Mouse (Mus musculus) CH12.LX (cell line): ENCODE measurements at regions not wholly inside any gene's neighbourhood (a gene's known extent, or its start where the extent isn't known, plus 50 kb on each side); places are given as distances from the start of the nearest gene placed in this dataset.

ENCODE experiments used
- DNase-seq: peaks from one replicate; pipeline ENCODE4 v3.0.0-alpha.2; 2013; ENCODE audit errors: extremely low read depth
- H3K27ac ChIP-seq: 2 replicates; pipeline ENCODE4 v1.5.1; 2012; ENCODE audit warnings: low read depth, mild to moderate bottlenecking, control low read depth, moderate library complexity; ENCODE audit not compliant: insufficient read depth
- H3K27me3 ChIP-seq: replicated peaks from 2 replicates; pipeline ENCODE3; 2012; ENCODE audit warnings: inconsistent platforms
- H3K36me3 ChIP-seq, 2 experiments: replicated peaks in 1 of 2; 2 replicates each; pipeline versions ENCODE3 to v1.6.1; 2012; ENCODE audit warnings: inconsistent platforms in 1 of 2, low read length in 1 of 2, mild to moderate bottlenecking in 1 of 2, mixed read lengths in 1 of 2, moderate library complexity in 1 of 2; ENCODE audit not compliant: control insufficient read depth in 1 of 2, insufficient read depth in 1 of 2
- H3K4me1 ChIP-seq, 2 experiments: 2 replicates each; pipeline ENCODE4 v1.6.1; 2012; ENCODE audit warnings: inconsistent platforms in 1 of 2, moderate library complexity in 1 of 2; ENCODE audit not compliant: insufficient read depth in 2 of 2, control insufficient read depth in 1 of 2
- H3K4me2 ChIP-seq: 2 replicates; pipeline ENCODE4 v1.6.1; 2012; ENCODE audit warnings: low read depth, mild to moderate bottlenecking, control low read depth; ENCODE audit not compliant: poor library complexity, insufficient read depth, severe bottlenecking
- H3K4me3 ChIP-seq, 3 experiments: fragments of 150-350 bp in 1 of 3; sonication (generic) in 1 of 3; replicated peaks in 1 of 3; 2 replicates each; pipeline versions ENCODE3 to v1.5.1; 2011 to 2012; ENCODE audit warnings: low read depth in 2 of 3, low read length in 2 of 3, mild to moderate bottlenecking in 2 of 3, moderate library complexity in 2 of 3, control low read depth in 1 of 3, improper control_type of control experiment in 1 of 3, inconsistent platforms in 1 of 3, mixed read lengths in 1 of 3; ENCODE audit not compliant: poor library complexity in 1 of 3
- H3K79me2 ChIP-seq: replicated peaks from 2 replicates; pipeline ENCODE4 v1.6.1; 2012; ENCODE audit warnings: mild to moderate bottlenecking, moderate library complexity; ENCODE audit not compliant: control insufficient read depth, poor library complexity, insufficient read depth, severe bottlenecking; ENCODE audit errors: extremely low read depth
- H3K9ac ChIP-seq: 2 replicates; pipeline ENCODE4 v1.6.1; 2012; ENCODE audit warnings: low read depth, mild to moderate bottlenecking, control low read depth, moderate library complexity; ENCODE audit not compliant: insufficient read depth
- H3K9me3 ChIP-seq: replicated peaks from 2 replicates; pipeline ENCODE3; 2012; ENCODE audit warnings: low read length, inconsistent platforms, mixed read lengths
- CTCF ChIP-seq, 2 experiments: IDR thresholded peaks in 1 of 2; conservative IDR thresholded peaks in 1 of 2; 2 replicates each; pipeline ENCODE4 v1.5.1; 2011 to 2012; ENCODE audit warnings: low read depth in 2 of 2, low read length in 2 of 2, improper control_type of control experiment in 1 of 2, inconsistent platforms in 1 of 2, mild to moderate bottlenecking in 1 of 2, moderate library complexity in 1 of 2
- EP300 ChIP-seq: IDR thresholded peaks from 2 replicates; pipeline ENCODE4 v1.6.1; 2011; ENCODE audit warnings: low read length, improper control_type of control experiment
- GABPA ChIP-seq: IDR thresholded peaks from 2 replicates; pipeline ENCODE4 v1.6.1; 2012; ENCODE audit warnings: low read depth, low read length, improper control_type of control experiment, inconsistent platforms; ENCODE audit not compliant: insufficient replicate concordance
- MXI1 ChIP-seq: IDR thresholded peaks from 2 replicates; pipeline ENCODE4 v1.6.1; 2011; ENCODE audit warnings: mild to moderate bottlenecking, low read depth, low read length, improper control_type of control experiment
- MYC ChIP-seq: IDR thresholded peaks from 2 replicates; pipeline ENCODE4 v1.6.1; 2011; ENCODE audit warnings: low read depth, mild to moderate bottlenecking, improper control_type of control experiment, low read length
- PAX5 ChIP-seq: IDR thresholded peaks from 2 replicates; pipeline ENCODE4 v1.6.1; 2012; ENCODE audit warnings: low read length, inconsistent platforms, mixed read lengths
- POLR2A ChIP-seq: IDR thresholded peaks from 2 replicates; pipeline ENCODE4 v1.6.1; 2011; ENCODE audit warnings: low read depth, mild to moderate bottlenecking, improper control_type of control experiment, low read length
- POLR2AphosphoS2 ChIP-seq: IDR thresholded peaks from 2 replicates; pipeline ENCODE4 v1.6.1; 2011; ENCODE audit warnings: low read depth, low read length, improper control_type of control experiment
- RAD21 ChIP-seq: IDR thresholded peaks from 2 replicates; pipeline ENCODE4 v1.6.1; 2011; ENCODE audit warnings: low read depth, mild to moderate bottlenecking, low read length, improper control_type of control experiment, moderate library complexity
- SIN3A ChIP-seq: IDR thresholded peaks from 2 replicates; pipeline ENCODE4 v1.6.1; 2012; ENCODE audit warnings: low read length, improper control_type of control experiment, inconsistent platforms
- SMC3 ChIP-seq: IDR thresholded peaks from 2 replicates; pipeline ENCODE4 v1.6.1; 2011; ENCODE audit warnings: low read depth, low read length, improper control_type of control experiment
- UBTF ChIP-seq: IDR thresholded peaks from 2 replicates; pipeline ENCODE4 v1.6.1; 2012; ENCODE audit warnings: low read depth, mild to moderate bottlenecking, inconsistent platforms, low read length, improper control_type of control experiment, moderate library complexity
- USF1 ChIP-seq: IDR thresholded peaks from 2 replicates; pipeline ENCODE4 v1.6.1; 2014; ENCODE audit warnings: low read depth, mild to moderate bottlenecking, inconsistent platforms, low read length, improper control_type of control experiment
- USF2 ChIP-seq: conservative IDR thresholded peaks from 2 replicates; pipeline ENCODE4 v1.6.1; 2011; ENCODE audit warnings: low read depth, low read length, improper control_type of control experiment
- ZC3H11A ChIP-seq: IDR thresholded peaks from 2 replicates; pipeline ENCODE4 v1.6.1; 2012; ENCODE audit warnings: low read depth, mild to moderate bottlenecking, inconsistent platforms, low read length, improper control_type of control experiment
- ZNF384 ChIP-seq: IDR thresholded peaks from 2 replicates; pipeline ENCODE4 v1.6.1; 2012; ENCODE audit warnings: low read depth, low read length, improper control_type of control experiment, inconsistent platforms
- dilution Hi-C: fragments of 300-500 bp; cut with MboI; formaldehyde crosslinking; loops from 2 replicates; pipeline ENCODE4 v1.14.3; 2020; ENCODE audit warnings: low sequenced_read_pairs; ENCODE audit not compliant: extremely low pct_unique_long_range_greater_than_20kb, extremely low pct_ligation_motif_present
- in situ Hi-C: fragments of 300-500 bp; cut with MboI; formaldehyde crosslinking; loops from 3 replicates; pipeline ENCODE4 v1.14.3; 2019; ENCODE audit warnings: low sequenced_read_pairs, low pct_ligation_motif_present, low pct_unique_long_range_greater_than_20kb, mixed read lengths

- Histone ChIP-seq H3K4me2 (peak overlapping the region; percentile 91), H3K79me2 (no peaks in the 10 kb centered on the region), H3K4me1 (no peaks in the 10 kb centered on the region), H3K9me3 (no peaks in the 10 kb centered on the region), H3K27me3 (no peaks in the 10 kb centered on the region), H3K27ac (no peak overlapping the region), H3K36me3 (no peaks in the 10 kb centered on the region), H3K9ac (0 out of 2 replicates have a peak overlapping the region, but pooled peaks have one; percentile 42), H3K4me3 (peak overlapping the region in 2 of 3 experiments; percentile 15 to 27)
- DNase-seq, result peak; percentile 84
- TF ChIP-seq EP300 (no peak), ZC3H11A (0 out of 2 replicates have a peak, but pooled peaks have one; percentile 12), UBTF (no peak), SMC3 (peak; percentile 73), POLR2AphosphoS2 (no peak), RAD21 (peak; percentile 91), GABPA (no peak), MYC (peak; percentile 41; the same call in 1 of the 2 replicates), MXI1 (peak; percentile 51; the same call in 1 of the 2 replicates), USF2 (no peak), ZNF384 (0 out of 2 replicates have a peak, but pooled peaks have one; percentile 29), SIN3A (no peak; the same call in 1 of the 2 replicates), PAX5 (no peak), POLR2A (no peak), CTCF (conservative IDR thresholded peaks at IDR 0.05 in 1 of 2, IDR thresholded peaks at IDR 0.05 in 1 of 2; ENCODE audit: low read depth in 2 of 2, low read length in 2 of 2) (peak; percentile 47 to 86), USF1 (no peak)
- in situ Hi-C loops, result loop anchor here (5.0 to 25.0 kb wide), 2 partner anchors 148 to 1718 kb away; no protein-coding TSS in a partner anchor
- dilution Hi-C loops, result no loop called here
Measured at GRCm38 (mm10) chr13:81944047-81944446, 161.2 kb downstream of the Cetn3 start.

- TF ChIP-seq USF1 (no peak), SIN3A (0 out of 2 replicates have a peak, but pooled peaks have one; percentile 58)
- Histone ChIP-seq H3K79me2 (no peaks in the 10 kb centered on the region), H3K27ac (no peak overlapping the region), H3K36me3 (no peaks in the 10 kb centered on the region), H3K4me1 (no peaks in the 10 kb centered on the region), H3K9ac (peak overlapping the region; percentile 42; the same call in 1 of the 2 replicates), H3K4me3 (peak overlapping the region in 2 of 3 experiments; percentile 15 to 27), H3K27me3 (no peaks in the 10 kb centered on the region), H3K4me2 (peak overlapping the region; percentile 91), H3K9me3 (no peaks in the 10 kb centered on the region)
- dilution Hi-C loops, result no loop called here
- in situ Hi-C loops, result loop anchor here (5.0 to 25.0 kb wide), 2 partner anchors 148 to 1718 kb away; no protein-coding TSS in a partner anchor
- no peak for DNase-seq
Measured at GRCm38 (mm10) chr13:81944469-81944868, 161.6 kb downstream of the Cetn3 start.
